Mouse (Mus musculus): Measurements from ENCODE around the gene Lhfp.

Gene Lhfp

GRCm38 (mm10) chr3:53043206-53043780, 2.0 kb downstream of the Lhfp start:
- no peak for DNase-seq

DNA sequence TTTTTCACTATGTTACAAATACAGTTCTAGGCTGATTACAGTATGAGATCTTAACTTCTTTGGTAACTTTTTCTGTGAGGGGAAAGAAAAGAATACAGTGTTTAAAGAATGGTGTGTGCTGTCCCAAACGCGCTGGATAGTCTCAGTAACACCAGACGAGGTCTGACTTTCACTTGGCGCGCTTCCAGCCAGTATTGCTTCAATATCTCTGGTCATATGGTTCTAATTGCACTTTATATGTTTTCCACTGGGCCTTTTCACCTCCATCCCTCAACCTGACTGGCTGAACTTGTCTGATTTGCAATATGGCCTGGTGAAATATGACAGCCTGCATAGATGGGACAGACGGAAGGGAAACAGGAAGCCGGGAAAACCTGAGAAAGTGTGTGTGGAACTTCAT, 2.9 kb downstream of the Lhfp start:
- peak; percentile 64 for DNase-seq

- DNase-seq = no peak
These were observed 3.5 kb downstream of the Lhfp start for GRCm38 (mm10) chr3:53044682-53045299.

GRCm38 (mm10) chr3:53045697-53046096, 4.4 kb downstream of the Lhfp start:
- no peak for DNase-seq

- no peak for DNase-seq
These were observed 5.0 kb downstream of the Lhfp start for GRCm38 (mm10) chr3:53046371-53046770.

- no peak for DNase-seq
These were observed 11.1 kb downstream of the Lhfp start for GRCm38 (mm10) chr3:53052385-53052784.

DNA sequence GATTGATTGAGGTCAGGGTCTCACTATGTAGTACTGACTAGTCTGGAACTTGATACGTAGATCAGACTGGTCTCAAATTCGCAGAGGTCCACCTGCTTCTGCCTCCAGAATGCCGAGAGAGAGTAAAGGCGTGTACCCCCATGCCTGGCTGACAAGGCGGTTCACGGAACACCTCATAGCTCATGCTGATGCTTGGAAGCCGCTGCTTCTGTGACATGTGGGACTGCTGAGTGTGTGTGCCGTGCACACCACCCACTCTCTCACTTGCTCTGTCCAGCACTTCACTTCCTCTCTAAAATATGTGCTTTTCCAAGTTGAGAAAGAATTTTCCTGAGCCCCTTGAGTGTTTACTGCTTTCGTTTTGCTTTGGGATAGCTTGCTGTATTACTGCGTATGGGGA, 15.1 kb downstream of the Lhfp start:
- no peak for DNase-seq

DNA sequence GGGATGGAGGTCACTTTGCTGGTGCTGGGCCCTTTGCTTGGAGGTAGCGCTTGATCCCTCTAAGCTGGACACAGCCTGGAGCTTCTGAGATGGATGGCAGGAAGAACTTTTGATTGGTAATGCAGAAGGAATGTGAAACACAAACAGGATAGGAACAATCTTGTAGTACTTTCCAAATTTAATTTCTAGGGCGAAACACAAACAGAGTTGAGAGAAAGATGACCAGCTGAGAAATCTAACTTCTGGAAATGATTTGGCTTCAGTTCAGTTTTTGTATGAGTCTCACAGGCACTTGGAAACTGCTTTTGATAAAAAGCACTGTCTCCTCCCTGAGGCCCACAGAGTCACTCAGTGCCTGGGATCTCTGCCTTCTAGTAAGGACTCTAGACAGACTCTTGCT, 18.6 kb downstream of the Lhfp start:
- DNase-seq = peak; percentile 26

DNA sequence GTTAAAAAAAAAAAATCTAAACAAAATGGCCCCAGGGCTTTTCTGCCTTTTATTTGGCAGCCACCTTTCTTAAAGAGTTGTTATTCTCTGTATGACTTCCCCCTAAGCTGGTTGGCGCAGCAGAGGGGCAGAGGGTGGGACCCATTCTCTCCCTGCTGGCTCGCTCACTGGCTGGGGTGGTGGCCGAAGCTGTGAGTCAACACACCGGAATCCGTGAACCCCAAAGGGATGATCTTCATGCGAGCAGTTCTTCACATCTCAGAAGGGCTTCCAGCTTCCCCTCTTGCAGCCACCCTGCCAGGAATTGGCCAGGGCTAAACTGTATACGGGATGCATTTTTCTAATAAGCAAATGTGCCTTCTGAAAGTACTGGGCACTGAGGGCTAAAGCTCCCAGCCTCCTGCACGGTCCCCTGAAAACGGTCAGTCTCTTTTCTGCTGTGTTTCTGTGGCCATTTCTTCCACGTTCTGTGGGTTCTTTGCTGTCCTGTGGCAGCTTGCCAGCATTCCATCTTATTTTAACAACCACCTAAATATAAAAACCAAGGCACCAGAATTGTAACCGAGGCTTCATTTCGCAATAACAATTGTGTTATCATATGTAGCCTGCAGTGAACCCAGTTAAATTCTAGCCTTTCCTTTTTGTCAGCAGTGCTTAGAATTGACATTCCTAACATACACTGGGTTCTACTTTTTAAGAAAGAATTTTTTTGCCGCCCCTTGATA, 22.3 kb downstream of the Lhfp start:
- DNase-seq = peak; percentile 35

- DNase-seq = no peak
These were observed 24.2 kb downstream of the Lhfp start for GRCm38 (mm10) chr3:53065267-53066094.

DNA sequence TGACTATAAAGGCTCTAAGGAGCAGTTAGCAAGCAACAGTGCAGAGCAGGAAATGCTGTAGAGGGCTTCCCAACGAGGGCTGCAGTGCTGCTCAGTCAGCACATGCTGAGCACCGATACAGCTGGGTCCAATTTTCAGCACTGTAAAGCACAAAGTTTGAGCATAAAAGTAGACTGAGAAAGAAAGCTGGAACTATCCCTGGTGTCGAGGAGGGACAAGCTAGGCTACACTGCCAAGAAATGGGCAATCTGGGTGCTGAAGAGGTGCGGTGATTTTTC, 24.7 kb downstream of the Lhfp start:
- DNase-seq = no peak

DNA sequence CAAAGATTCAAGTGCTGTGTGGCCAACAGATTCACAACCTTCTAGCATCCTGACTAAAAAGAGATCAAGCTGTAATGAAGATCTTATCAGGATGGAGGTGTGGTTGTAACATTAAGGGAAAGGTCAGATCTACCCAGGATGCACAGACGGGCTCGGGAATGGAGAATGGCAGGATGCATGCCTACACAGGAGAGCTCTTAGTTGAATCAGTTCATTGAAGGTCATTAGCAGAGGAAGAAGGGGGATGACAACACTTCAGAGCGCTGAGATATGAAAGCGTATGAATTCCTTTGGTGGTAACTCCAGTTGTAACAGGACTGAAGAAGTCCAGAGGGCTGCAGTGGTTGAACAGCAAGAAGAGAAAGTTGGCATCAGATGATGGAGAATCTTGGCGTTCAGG, 27.1 kb downstream of the Lhfp start:
- DNase-seq = no peak

DNA sequence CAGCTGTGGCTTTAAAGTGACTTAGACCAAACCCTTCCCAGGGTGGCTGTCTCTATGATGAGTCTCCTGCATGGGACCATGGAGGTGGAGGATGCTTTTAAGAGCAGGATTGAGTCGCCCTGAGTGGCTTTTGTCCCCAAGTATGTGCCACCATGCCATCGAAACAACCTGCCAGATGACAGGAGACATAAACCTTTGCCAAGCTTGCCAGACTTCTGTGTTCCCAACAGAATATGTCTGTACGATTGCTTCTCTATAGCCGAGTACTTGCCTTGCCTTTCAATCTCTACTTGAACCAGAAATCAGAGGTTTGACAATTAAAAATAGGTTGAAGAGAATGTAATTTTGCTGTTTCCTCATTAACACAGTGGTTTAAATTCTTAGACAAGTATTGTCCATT, 32.9 kb downstream of the Lhfp start:
- no peak for DNase-seq

- DNase-seq = no peak
These were observed 33.4 kb downstream of the Lhfp start for GRCm38 (mm10) chr3:53074761-53075160.

- DNase-seq = no peak
These were observed 39.0 kb downstream of the Lhfp start for GRCm38 (mm10) chr3:53080286-53080685.

- no peak for DNase-seq
These were observed 39.4 kb downstream of the Lhfp start for GRCm38 (mm10) chr3:53080710-53081109.

- DNase-seq = no peak
These were observed 42.4 kb downstream of the Lhfp start for GRCm38 (mm10) chr3:53083717-53084116.

DNA sequence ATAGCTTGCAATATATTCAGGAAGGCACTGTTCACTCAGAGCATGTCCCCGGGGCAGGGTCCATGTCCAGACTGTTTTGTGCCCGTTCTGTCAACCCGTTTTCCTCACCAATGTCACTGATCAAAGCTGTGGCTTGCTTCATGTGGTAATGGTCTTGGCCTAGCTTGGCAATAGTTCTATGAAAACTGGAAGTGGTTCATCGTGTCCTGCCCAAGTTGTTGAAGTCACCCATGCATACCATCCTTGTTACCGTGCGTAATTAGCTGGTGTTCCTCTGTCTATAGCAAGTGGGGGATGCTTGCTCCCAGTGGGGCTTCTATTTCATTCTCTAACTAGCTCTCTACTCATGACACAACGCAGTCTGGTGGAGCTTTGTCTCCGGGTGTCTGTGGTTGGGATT, 43.5 kb downstream of the Lhfp start:
- DNase-seq = no peak

DNA sequence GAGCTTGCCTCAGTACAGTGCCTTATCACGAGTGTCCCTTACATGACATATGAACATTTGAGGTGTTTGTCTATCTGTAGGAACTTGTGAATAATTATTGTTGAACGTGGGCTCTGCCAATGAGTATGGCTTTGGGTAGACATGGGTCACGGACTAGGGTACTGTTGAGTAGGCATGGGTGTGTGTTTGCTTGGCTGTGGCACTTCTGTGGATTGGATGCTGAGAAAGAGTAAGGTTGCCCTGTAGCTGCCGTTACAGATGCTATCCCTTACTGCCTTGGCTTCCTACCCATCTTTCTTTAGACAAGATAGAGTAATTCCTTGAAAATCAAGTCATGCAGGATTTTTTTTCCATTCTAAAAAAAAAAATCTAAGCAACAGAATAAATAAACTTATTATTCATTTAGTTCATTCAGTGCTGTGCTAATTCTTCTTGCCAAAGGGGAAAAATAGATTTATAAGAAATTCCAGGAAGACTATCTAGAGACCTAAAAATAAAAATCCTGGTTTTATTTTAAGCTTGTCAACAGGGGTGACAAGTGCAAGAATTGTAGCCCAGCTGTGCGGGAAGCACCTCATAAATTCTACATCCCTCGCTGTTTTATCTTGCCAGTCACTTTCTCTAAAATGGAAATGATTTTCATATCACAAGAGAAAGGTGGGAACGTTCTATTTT, 45.3 kb downstream of the Lhfp start:
- no peak for DNase-seq

DNA sequence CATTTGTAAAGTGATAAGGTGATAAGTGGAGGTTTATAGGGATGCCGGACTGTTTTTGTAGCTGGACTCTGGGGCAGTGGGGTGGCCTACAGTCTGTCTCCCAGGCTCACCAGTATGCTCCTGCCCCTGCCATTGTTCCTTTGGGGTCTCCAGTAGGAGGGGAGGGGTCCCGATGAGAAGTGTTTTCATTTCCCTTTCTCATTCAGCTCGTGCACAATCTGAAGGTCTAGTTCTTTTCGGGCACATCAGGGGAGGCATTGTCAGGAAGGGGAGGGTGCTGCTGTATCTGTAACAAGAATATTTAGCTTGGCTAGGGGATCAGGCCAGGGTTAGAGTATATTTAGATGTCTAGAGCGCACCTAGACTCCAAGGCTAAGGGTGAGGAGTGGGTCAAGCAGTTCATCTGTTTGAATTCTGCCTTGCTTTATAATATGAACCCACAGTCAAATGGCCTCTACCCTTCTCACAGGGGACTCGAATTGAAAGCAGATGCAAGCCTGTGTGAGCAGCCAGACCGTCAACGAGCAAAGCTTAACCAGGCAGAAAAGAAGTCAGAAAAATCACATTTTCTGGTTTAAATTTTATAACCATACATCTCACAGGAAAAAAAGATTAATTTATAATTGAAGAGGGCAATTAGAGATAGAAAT, 46.0 kb downstream of the Lhfp start:
- no peak for DNase-seq

- DNase-seq = no peak
These were observed 48.6 kb downstream of the Lhfp start for GRCm38 (mm10) chr3:53089921-53090320.

DNA sequence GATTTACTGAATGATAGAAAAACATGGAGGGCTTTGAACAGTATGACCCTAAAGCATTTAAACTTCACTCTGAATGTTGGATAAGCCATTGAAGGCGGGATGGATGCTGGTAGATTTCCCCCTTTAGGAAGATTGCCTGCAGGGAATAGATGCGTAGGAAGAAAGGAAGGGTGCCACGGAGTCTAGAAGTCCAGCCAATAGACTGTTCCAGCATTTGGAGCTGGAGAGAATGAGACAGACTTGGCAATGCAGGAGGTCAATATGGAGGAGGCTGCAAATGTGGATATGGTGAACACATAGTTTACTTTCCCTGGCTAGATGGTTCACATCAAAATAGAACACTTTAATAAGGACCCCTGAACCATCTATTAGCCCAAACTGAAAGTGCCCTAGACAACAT, 58.9 kb downstream of the Lhfp start:
- no peak for DNase-seq

DNA sequence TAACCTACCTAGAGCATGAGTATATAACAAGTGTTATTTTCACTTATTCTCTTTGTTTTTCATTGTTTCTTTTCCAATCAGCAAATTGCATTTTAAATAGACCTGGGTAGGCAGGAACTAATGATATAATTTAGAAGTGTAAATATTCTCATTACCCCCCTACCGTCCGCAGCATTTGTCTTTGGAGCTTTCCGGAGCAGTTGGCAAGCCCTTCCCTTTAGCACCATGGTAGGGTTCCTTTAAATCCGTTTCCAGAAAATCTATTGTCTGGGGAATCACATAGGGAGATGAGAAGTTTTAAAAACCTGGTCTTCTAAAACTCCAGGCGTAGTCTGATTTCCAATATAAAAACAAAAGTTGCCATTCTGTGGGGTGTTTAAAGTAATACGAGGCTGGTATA, 59.5 kb downstream of the Lhfp start:
- no peak for DNase-seq

Data from lung, postnatal 14 days (tissue).